Mouse (Mus musculus) liver, embryonic 11.5 days (tissue): Measurements from ENCODE around the gene Fyn. TPM values are rescaled to one million over a fixed set of nuclear protein-coding genes. Genes with fewer than 3 reads are reported as not detected.

Experiments used
- ATAC-seq: fragments of 200-750 bp; cut with Nextera tagmentation; replicated peaks from 2 replicates; pipeline ENCODE4 v1.8.0; 2017; ENCODE audit warnings: moderate number of reproducible peaks, mild to moderate bottlenecking, moderate TSS enrichment, moderate library complexity; ENCODE audit not compliant: low FRiP score
- DNase-seq: peaks from one replicate; pipeline ENCODE4 v3.0.0-alpha.2; 2017; ENCODE audit warnings: low spot score
- H3K27ac ChIP-seq: fragments of 300-500 bp; sonication (generic); 2 replicates; pipeline ENCODE4 v1.5.1; 2014; ENCODE audit warnings: mild to moderate bottlenecking, low read depth, low read length, control low read depth
- H3K27me3 ChIP-seq: fragments of 300-500 bp; sonication (generic); replicated peaks from 2 replicates; pipeline ENCODE4 v1.6.1; 2014; ENCODE audit warnings: low read length, mixed read lengths; ENCODE audit not compliant: control insufficient read depth, insufficient read depth
- H3K36me3 ChIP-seq: fragments of 300-500 bp; sonication (generic); 2 replicates; pipeline ENCODE4 v1.6.1; 2014; ENCODE audit warnings: mild to moderate bottlenecking, low read length, moderate library complexity, mixed read lengths; ENCODE audit not compliant: control insufficient read depth, insufficient read depth
- H3K4me1 ChIP-seq: fragments of 300-500 bp; sonication (generic); replicated peaks from 2 replicates; pipeline ENCODE4 v1.6.1; 2014; ENCODE audit warnings: low read length, mixed read lengths; ENCODE audit not compliant: control insufficient read depth, insufficient read depth
- H3K4me2 ChIP-seq: fragments of 300-500 bp; sonication (generic); 2 replicates; pipeline ENCODE4 v1.6.1; 2014; ENCODE audit warnings: mild to moderate bottlenecking, control low read depth, moderate library complexity
- H3K4me3 ChIP-seq: fragments of 300-500 bp; sonication (generic); 2 replicates; pipeline ENCODE4 v1.5.1; 2014; ENCODE audit warnings: low read depth, low read length, control low read depth
- H3K9ac ChIP-seq: fragments of 300-500 bp; sonication (generic); 2 replicates; pipeline ENCODE4 v1.6.1; 2014; ENCODE audit warnings: low read depth, low read length, control low read depth
- H3K9me3 ChIP-seq: fragments of 300-500 bp; sonication (generic); 2 replicates; pipeline ENCODE4 v1.6.1; 2016; ENCODE audit warnings: low read length, inconsistent platforms, mixed read lengths; ENCODE audit not compliant: control insufficient read depth
- WGBS: fragments of 180-500 bp; shearing (Covaris S2); extraction: QIAGEN DNeasy Blood & Tissue Kit; methylation state at CpG from one replicate; pipeline ENCODE4 v1.1.7; 2014; 5-methylcytosine and 5-hydroxymethylcytosine counted together
- polyA plus RNA-seq: library from polyadenylated mRNA; unstranded; fragments of >200 nt; fragmentation: Nextera tagmentation; extraction: Ambion mirVana; gene quantifications from 2 replicates; pipeline ENCODE4 v1.2.1, GENCODE M21; 2014

Fyn gene
- polyA plus RNA-seq, 1 experiment from 2014 or later = 19.3 TPM

DNA sequence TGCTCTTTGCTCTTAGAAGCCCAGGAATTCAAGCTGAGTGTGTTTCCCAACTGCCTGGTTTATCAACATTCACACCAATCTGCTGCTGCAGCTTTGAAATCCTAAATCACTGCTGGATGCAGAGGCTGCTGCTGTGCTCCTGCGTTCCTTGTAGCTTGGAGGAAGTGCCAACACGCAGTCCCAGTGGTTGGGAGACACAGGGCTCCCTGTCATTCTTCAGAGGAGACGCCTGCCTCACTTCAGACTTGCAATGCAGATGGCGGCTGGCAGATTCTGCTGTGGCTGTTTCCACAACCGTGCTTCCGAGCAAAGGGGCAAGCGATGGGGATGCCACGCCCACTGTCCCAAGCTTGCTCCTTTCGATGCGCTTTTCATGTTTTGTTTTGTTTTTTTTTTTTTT lies 132.9 kb downstream of the Fyn start:
- H3K9ac ChIP-seq = no peak overlapping the region
- H3K9me3 ChIP-seq = no peaks in the 10 kb centered on the region
- no peak overlapping the region for H3K4me3 ChIP-seq
- H3K36me3 ChIP-seq = no peaks in the 10 kb centered on the region
- H3K27me3 ChIP-seq = no peaks in the 10 kb centered on the region
- DNase-seq = no peak
- WGBS = 68% methylated on average over 10 of the region's 10 CpGs
- H3K4me2 ChIP-seq = no peak overlapping the region
- H3K4me1 ChIP-seq = no peaks in the 10 kb centered on the region
- no peak overlapping the region for H3K27ac ChIP-seq
- no peak for ATAC-seq

DNA sequence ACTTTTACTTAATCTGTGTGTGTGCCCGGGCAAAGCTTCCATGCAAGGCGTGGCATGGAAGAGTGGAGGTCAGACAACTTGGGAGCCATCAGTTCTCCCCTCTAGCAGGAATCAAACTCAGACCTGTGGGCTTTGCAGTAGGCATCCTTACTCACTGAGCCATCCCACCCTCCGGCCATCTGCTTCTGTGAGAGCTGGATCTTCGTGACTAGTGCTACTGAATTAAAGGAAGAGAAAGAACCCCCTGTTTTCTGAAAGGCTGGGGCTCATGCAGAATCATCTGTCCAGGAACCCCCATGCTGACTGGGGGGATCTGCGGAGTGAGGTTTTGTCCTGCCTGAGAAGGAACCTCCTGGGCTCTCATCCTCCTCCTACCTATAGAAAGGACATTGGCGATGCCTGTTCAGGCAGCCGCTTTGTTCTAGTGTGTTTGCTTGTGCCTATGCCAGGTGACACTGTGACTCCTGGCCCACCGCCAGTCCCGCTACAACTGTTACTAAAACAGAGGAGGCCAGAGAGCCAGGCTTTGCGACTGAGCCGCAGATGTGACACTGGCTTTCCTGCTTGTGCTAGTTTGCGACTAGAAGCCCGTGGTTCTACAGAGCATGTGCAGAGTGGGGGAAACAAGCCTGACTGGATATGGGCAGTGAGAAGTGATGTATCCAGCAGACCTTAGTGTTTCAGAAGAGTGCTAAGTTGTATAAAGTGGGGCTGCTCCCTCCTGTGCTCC lies 133.5 kb downstream of the Fyn start:
- H3K4me3 ChIP-seq = no peak overlapping the region
- H3K4me1 ChIP-seq = no peaks in the 10 kb centered on the region
- H3K4me2 ChIP-seq = no peak overlapping the region
- 86% methylated on average over 13 of the region's 13 CpGs for WGBS
- H3K9ac ChIP-seq = no peak overlapping the region
- no peak overlapping the region for H3K27ac ChIP-seq
- no peaks in the 10 kb centered on the region for H3K27me3 ChIP-seq
- H3K9me3 ChIP-seq = no peaks in the 10 kb centered on the region
- no peaks in the 10 kb centered on the region for H3K36me3 ChIP-seq
- ATAC-seq (no peak), DNase-seq (no peak)

DNA sequence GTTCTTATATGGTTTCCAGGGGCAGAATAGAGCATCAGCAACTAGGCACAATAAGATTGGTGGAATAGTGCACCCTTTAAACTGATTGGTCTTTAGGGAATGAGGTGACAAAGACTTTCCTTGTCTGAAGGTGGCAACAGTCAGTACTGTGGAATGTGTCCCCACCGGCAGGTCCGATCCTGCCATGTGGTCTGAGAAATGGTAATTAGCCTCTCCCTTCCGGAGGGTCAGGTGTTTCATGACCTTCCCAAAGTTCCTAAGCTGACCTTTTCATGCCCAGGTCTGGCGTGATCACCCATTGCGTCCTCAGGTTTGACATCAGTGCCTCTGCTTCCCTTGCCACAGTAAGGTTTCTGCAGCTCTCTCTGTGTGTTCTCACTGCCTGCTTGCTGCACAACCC lies 134.7 kb downstream of the Fyn start:
- H3K27ac ChIP-seq = no peak overlapping the region
- no peak overlapping the region for H3K4me3 ChIP-seq
- H3K4me2 ChIP-seq = no peak overlapping the region
- no peak for ATAC-seq
- H3K9me3 ChIP-seq = no peaks in the 10 kb centered on the region
- no peak overlapping the region for H3K9ac ChIP-seq
- no peaks in the 10 kb centered on the region for H3K36me3 ChIP-seq
- no peak for DNase-seq
- WGBS = 92% methylated on average over 5 of the region's 5 CpGs
- no peaks in the 10 kb centered on the region for H3K4me1 ChIP-seq
- no peaks in the 10 kb centered on the region for H3K27me3 ChIP-seq

DNA sequence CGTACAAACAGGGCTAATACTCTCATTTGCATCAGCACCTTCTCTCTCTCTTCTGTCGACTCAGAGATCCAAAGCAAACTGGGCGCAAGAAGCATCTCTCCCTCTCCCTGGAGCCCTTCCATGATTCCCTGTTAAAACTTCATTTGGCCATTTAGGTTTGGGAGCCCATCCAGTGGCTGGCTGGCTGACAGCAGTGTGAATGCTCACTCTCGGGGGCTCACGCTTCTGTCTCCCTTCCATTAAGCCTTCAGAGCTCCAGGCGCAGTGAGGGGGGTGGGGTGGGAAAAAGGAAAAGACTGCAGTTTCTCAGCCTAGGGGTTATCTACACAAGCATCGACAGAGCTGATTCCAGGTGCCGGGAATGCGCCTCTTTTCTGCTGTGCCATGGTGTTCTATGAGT lies 136.4 kb downstream of the Fyn start:
- WGBS = 49% methylated on average over 9 of the region's 9 CpGs
- no peaks in the 10 kb centered on the region for H3K27me3 ChIP-seq
- no peak overlapping the region for H3K27ac ChIP-seq
- H3K9ac ChIP-seq = no peak overlapping the region
- DNase-seq = no peak
- no peaks in the 10 kb centered on the region for H3K36me3 ChIP-seq
- no peak for ATAC-seq
- no peak overlapping the region for H3K4me2 ChIP-seq
- no peaks in the 10 kb centered on the region for H3K4me1 ChIP-seq
- H3K9me3 ChIP-seq = no peaks in the 10 kb centered on the region
- H3K4me3 ChIP-seq = no peak overlapping the region

DNA sequence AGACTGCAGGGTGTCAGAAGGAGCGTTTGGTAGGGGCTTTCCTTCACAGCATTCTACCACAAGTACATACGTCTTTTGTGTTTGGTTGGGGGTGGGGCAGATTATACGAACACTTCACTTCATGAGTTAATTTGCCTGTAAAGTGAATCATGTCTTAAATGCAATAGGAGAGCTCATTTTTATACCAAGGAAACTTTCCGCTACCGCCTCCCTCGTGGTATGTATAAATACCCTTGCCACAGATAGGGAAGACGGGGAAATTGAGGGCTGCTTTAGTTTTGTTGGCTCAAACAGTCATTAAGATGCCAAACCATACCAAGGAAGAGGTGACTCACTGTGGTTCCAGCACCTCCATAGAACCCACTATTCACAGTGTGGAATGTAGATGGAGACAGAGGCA lies 137.0 kb downstream of the Fyn start:
- 78% methylated on average over 7 of the region's 7 CpGs for WGBS
- Histone ChIP-seq H3K9me3 (no peaks in the 10 kb centered on the region), H3K9ac (no peak overlapping the region), H3K4me3 (no peak overlapping the region), H3K4me1 (no peaks in the 10 kb centered on the region), H3K36me3 (no peaks in the 10 kb centered on the region), H3K27ac (no peak overlapping the region), H3K4me2 (no peak overlapping the region), H3K27me3 (no peaks in the 10 kb centered on the region)
- ATAC-seq (no peak), DNase-seq (no peak)

DNA sequence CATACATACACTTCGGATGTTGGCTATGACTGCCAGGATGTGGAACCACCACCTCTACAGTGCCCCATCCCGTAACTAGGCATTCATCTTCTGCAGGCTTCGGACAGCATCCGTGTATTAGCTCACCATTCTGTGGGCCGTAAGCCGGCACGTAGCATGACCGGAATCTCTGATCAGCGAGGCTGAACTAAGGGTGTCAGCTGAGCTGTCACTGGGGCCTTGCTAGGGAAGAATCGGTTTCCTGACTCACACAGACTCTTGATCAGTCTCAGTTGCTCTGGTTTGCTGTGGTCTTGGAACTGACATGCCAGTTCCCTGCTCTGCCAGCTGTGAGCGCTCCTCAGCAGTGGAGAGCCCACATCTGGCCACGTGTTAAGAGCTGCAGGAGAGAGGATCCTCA lies 137.7 kb downstream of the Fyn start:
- no peak for ATAC-seq
- Histone ChIP-seq H3K27ac (no peak overlapping the region), H3K4me3 (no peak overlapping the region), H3K4me2 (no peak overlapping the region), H3K9ac (no peak overlapping the region), H3K4me1 (no peaks in the 10 kb centered on the region), H3K27me3 (no peaks in the 10 kb centered on the region), H3K9me3 (no peaks in the 10 kb centered on the region), H3K36me3 (no peaks in the 10 kb centered on the region)
- WGBS = 85% methylated on average over 12 of the region's 12 CpGs
- no peak for DNase-seq

DNA sequence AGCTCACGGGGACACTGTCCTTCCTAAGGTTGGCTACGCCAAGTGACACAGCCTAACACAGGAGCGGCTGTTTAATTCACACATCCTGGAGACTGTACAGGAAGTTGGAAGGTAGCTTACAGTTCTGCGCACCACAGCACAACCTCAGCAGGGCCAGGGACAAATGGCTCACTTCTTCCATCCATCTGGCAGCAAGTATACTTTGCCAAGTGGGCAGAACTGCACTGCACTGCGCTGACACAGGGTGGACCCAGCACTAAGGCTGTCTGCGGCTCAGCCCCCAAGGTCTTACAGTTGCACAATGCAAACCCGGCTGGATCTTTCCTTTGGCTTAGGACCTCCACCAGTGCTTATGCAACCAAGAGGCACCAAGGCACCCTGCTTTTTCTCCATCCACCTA lies 138.2 kb downstream of the Fyn start:
- WGBS = 86% methylated on average over 7 of the region's 7 CpGs
- ATAC-seq (no peak), DNase-seq (no peak)
- no peak overlapping the region for H3K4me2 ChIP-seq
- H3K27me3 ChIP-seq = no peaks in the 10 kb centered on the region
- H3K9me3 ChIP-seq = no peaks in the 10 kb centered on the region
- H3K9ac ChIP-seq = no peak overlapping the region
- H3K4me3 ChIP-seq = no peak overlapping the region
- no peak overlapping the region for H3K27ac ChIP-seq
- H3K4me1 ChIP-seq = no peaks in the 10 kb centered on the region
- H3K36me3 ChIP-seq = no peaks in the 10 kb centered on the region

DNA sequence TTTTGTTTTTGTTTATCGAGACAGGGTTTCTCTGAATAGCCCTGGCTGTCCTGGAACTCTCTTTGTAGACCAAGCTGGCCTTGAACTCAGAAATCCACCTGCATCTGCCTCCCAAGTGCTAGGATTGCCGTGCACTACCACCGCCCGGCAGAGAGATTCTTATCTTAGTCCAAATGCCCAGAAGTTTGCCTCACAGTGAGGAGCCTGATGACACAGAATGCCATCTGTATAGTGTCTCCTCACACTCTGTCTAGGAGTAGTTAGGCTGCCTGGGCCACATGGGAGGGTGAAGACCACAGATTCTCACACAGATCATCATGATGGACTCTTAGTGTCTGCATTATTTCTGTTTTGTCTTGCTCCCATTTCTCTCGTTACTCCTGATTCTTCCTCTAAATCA lies 140.1 kb downstream of the Fyn start:
- WGBS = 80% methylated on average over 5 of the region's 5 CpGs
- Histone ChIP-seq H3K27me3 (no peaks in the 10 kb centered on the region), H3K9ac (no peak overlapping the region), H3K4me2 (no peak overlapping the region), H3K9me3 (no peaks in the 10 kb centered on the region), H3K4me1 (no peaks in the 10 kb centered on the region), H3K36me3 (no peaks in the 10 kb centered on the region), H3K27ac (no peak overlapping the region), H3K4me3 (no peak overlapping the region)
- DNase-seq (no peak), ATAC-seq (no peak)

DNA sequence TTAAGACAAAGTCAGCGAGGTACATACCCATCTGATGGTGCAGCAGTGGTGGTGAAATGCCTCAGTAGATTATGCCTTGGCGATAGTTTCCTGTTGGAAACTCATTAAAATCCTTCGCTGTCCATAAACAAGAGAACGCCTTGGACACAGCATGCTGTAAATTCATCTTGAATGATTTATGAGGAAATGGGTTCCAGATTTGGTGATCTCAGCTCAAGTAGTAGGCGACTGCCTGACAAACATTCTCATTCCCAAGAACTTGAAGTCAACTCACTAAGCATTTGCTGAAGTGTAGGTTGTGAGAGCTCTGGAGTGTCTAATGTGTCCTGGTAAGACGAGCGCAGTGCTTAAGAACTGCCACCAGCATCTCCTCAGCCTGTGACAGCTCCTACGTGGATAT lies 141.3 kb downstream of the Fyn start:
- DNase-seq (no peak), ATAC-seq (no peak)
- H3K27me3 ChIP-seq = no peaks in the 10 kb centered on the region
- H3K36me3 ChIP-seq = no peaks in the 10 kb centered on the region
- no peak overlapping the region for H3K9ac ChIP-seq
- H3K4me3 ChIP-seq = no peak overlapping the region
- WGBS = 80% methylated on average over 8 of the region's 8 CpGs
- no peak overlapping the region for H3K4me2 ChIP-seq
- H3K4me1 ChIP-seq = no peaks in the 10 kb centered on the region
- no peaks in the 10 kb centered on the region for H3K9me3 ChIP-seq
- no peak overlapping the region for H3K27ac ChIP-seq
